Mouse (Mus musculus) urinary bladder, postnatal 25 days (tissue): ENCODE measurements around the gene Zc2hc1c.

Experiments used
- DNase-seq: peaks from one replicate; pipeline ENCODE4 v3.0.0; 2022; ENCODE audit warnings: low spot score

Gene Zc2hc1c

GRCm38 (mm10) chr12:85284996-85285395, 3.4 kb upstream of the Zc2hc1c start:
- no peak for DNase-seq

DNA sequence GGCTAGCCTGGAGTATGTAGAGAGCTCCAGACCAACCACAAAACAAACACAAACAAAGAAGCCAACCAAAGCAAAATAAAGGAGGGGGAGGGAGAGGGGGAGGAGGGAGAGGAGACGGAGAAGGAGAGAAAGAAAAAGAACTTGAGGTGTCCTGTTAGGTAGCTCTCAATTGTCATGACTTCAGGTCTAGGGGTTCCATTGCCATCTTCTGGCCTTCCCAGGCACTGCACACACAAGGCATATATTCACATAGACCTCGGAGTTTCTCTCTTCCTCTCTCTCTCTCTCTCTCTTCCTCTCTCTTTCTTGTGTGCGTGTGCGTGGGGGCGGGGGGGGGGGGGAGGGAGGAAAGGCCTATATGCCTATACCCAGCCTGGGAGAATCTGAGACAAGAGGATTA, 1.4 kb upstream of the Zc2hc1c start:
- DNase-seq, result no peak

GRCm38 (mm10) chr12:85287809-85288485, 444 bp upstream of the Zc2hc1c start, which contains the start of gene Acyp1:
Gene Acyp1, minus strand, starts transcription at chr12:85288438.
- peak; percentile 47 for DNase-seq

DNA sequence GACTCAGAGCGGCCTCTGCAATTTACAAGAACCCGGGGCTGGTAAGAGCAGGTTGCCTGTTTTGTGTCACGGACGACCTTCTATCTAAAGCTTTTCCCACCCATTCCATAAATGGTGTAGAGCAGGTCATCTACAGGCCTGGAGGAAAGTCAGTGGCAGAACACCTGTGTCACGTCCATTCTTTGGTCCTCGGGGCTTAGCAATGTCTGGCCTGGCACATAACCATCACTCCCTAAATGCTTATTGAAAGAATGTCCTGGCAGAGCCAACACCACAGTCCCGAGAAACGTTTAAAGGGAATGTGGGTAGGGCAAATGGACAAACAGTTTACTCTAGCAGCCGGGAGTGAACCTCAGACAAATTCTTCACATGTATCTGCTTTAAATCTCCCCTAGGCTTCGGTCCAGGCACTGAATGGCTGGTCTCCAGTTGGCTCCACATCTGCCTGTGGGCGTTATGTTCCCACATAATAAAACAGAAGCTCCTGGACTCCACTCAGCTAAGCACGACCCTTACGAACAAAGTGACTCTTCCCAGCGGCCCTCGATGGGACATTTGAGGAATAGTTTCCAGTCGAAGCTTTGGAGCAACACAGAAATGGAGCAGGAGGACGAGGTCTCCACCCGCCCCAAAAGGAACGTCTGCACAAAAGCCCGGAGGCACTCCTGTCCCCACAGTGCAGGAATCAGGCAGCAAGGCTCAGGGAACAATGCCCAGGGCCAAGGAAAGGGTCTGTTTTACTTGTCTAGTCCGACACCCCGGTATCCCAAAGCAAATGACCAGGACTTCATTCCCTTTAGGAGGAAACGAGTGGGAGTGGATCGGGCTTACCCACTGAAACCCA, 988 bp downstream of the Zc2hc1c start:
- no peak for DNase-seq

- DNase-seq, result no peak
Measured at GRCm38 (mm10) chr12:85290633-85291032, 2.2 kb downstream of the Zc2hc1c start.

DNA sequence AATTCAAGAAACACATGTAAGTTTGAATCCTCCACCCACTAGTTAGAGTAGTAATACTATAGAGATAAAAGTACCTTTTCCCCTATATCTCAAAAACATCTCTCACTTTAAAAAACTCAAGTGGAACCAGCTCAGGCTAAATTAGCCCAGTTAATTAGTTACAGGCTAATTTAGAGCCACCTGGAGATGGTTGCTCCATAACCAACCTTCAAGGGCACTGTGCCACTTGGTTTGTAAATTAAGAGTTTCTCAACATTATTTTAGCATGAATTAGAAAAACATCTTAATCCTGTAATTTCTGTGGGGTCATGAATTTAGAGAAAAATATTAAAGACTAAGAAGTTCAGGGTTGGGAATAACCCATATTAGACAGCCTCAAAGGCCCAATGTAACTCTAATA, 3.1 kb downstream of the Zc2hc1c start:
- DNase-seq, result no peak

- DNase-seq, result no peak
Measured at GRCm38 (mm10) chr12:85292288-85292687, 3.9 kb downstream of the Zc2hc1c start.

DNA sequence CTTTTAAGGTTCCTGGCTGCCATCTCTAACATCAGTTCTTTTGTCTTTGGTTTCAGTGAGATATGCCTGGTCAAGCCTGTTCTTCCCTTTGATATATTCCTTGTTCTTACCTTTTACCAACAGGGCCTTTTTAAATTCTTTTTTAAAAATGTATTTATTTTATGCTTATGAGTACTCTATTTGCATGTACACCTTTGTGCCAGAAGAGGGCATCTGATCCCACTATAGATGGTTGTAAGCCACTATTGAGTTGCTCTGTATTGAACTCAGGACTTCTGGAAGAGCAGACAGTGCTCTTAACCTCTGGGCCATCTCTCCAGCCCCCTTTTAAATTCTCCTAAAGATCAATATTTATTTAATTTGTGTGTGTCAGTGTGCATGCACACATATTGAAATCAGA, 4.5 kb downstream of the Zc2hc1c start:
- no peak for DNase-seq

DNA sequence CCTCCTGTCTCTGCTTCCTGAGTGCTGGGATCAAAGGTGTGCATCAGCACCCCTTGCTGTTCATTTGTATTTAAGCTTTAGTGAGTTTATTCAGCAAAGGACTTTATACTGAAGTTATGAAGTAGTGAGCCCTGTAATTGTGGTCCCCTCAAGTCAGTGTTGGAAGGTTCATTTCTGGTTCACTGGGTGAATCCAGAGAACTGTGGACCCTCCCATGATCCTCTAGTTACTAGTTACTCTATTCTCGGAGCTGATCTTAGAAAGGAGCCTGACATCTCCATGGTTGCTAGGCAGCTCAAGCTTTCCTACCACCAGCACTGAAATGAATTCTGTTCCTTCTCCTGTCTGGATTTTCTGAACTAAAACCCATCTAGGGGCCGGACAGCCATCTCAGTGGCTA, 7.1 kb downstream of the Zc2hc1c start:
- DNase-seq, result no peak

GRCm38 (mm10) chr12:85296915-85297314, 8.5 kb downstream of the Zc2hc1c start:
- DNase-seq, result no peak

GRCm38 (mm10) chr12:85297345-85297997, 9.1 kb downstream of the Zc2hc1c start:
- no peak for DNase-seq

DNA sequence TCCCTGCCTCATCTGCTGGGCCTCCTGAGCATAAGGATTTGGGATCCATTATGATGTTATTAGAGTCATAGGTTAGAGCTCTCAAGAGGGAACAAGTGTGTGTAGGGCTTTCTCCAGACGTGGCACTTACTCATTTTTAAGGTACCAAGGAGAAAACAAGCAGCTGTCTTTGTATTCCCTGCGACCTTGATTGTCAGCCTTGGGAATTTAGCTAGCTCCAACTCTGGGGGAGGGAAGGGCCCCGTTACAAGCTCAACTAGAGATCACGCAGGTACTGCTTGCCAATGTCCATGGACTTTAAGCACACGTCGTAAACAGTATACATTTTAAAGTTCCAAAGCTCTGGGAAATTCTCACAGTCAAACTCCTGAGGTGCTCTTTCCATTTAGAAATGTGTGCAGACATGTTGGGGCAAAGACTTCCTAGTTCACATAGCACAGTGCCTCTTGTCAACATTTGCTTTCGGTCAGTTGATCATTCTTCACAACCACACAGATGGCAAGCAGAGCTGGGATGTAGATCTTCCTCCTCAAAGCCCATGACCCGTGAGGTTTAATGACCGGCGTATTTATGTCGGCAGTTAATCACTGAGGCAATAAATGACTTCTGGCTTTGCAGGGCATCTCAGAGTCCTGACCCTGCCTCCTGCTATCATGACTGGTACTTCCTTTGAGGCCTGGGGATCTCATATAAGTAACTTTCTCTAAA, 9.9 kb downstream of the Zc2hc1c start:
- DNase-seq, result no peak

DNA sequence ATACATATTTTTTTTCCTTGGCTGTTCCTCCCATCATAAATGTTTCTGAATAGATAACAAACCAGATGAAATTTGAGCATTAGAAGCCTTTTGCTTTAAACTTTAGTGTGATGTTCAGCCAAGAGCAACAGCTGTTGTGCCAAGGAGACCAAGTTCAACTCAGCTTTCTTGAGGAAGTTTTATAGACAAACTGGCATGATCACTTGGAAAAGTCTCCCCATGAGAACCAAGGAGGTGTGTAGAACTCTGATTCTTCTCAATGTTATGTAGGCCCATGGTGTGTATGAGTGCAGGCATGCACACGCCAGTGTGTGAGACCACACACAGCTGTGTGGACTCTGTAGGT, 10.4 kb downstream of the Zc2hc1c start:
- DNase-seq, result no peak

- DNase-seq, result no peak
Measured at GRCm38 (mm10) chr12:85303256-85303655, 14.9 kb downstream of the Zc2hc1c start.

GRCm38 (mm10) chr12:85304725-85305124, 16.3 kb downstream of the Zc2hc1c start:
- DNase-seq, result no peak

DNA sequence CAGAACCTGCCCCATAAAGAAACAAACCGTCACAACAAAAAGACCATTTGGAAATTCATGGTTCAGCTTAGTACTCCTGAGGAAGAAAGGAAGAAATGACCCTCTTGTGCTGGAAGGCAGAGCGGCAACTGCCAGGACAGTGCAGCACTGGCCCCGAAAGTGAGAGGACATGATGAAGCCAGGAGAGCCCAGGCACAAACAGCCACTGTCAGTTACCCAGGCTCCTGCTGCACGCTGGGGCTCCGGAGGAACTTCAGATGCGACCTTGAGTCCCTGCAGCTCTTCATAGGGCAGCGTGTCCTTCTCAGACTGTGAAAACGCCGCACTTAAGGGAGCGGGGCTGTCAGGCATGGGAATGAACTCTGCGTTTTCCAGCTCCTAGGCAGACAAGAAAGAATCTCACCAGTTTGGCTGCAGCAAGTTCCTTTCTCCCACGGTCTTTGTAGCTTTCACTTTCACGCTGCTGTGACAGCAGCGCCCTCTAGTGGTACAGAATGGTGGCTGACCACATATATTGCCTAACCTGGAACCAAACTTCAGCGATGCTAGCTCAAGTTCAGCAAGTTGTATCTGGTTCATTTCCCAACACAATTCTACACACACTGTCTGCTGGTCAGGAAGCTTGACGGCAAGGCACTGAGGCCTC, 17.0 kb downstream of the Zc2hc1c start:
- peak; percentile 85 for DNase-seq

- DNase-seq, result no peak
Measured at GRCm38 (mm10) chr12:85308651-85309050, 20.3 kb downstream of the Zc2hc1c start.

GRCm38 (mm10) chr12:85330153-85330552, 41.8 kb downstream of the Zc2hc1c start:
- no peak for DNase-seq

DNA sequence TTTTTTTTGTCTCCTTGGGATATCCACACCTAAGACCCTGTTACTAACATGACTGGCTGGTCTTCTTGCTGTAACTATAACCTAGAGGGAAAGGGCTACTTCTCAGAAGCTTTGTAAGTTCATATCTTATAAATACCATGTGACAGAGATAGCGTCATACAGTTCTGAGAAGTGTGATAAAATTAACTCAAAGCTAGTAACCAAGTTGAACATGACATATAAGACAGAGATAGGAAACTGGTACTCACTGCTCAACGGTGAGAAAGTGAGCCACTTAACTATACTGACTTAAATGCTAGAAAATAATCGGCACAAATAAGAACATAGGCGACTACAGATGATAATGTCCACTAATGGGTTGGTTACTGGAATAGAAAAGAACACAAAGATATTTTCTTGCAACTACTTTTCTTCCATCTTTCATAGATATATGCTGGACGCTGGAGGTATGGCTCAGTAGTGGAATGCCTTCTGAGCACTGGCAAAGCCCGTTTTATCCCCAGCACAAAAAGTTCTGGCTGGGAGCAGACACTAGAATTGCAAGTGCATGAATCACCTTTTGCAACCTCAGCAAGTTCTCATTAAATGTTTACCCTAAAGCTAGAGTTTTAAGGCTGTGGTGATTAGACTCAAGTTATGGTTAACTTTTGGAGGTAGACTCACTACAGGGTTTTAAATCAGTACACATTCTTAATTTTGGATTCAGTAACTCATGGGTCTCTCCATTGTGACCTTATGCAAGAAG, 49.3 kb downstream of the Zc2hc1c start:
- DNase-seq, result no peak

DNA sequence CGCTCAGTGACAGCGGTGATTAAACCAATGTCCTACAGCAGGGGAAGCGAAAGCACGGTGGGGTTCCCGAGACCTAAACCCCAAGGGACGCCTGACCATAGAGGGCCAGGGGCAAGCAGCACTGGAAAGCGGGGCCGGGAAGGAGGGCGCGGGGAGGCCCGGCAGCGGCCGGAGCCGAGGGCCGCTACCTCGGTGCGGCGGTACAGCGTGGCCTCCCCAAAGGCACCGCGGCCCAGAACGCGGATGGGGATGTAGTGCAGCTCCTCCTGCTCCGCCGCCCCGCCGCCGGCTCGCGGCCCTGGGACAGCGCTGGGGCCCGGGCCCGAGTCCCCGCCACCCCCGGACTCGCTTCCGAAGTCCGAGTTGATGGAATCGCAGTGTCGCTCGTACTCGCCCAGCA, 50.4 kb downstream of the Zc2hc1c start:
- DNase-seq, result no peak

DNA sequence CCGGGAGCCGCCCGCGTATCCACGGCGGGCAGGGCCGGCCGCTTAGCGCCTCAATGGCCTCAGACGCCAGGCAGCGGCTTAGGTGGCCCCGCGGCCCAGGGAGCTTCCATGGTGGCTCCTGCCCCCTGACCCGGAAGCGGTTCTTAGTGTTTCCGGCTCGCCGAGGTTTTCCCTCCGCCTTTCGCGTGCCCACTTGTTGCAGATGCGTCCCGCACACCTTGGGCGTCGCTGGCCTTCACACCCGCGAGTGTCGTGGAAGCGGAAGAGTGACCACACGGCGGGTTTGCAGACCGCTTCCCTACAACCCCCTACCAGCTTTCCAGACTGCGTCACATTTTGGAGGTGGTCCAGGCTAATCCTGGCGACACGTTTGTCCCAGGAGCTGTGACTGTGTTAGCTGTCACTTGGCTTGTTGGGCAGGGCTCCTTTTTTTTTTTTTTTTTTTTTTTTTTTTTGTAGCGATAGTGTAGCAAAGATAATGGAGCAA, 50.9 kb downstream of the Zc2hc1c start, which contains the start of gene Nek9:
Gene Nek9 (minus strand): TSS at position 120 of the 487 bp plus-strand sequence.
- DNase-seq, result peak; percentile 94
